Mouse (Mus musculus): ENCODE data around the gene Rusc1.

DNA sequence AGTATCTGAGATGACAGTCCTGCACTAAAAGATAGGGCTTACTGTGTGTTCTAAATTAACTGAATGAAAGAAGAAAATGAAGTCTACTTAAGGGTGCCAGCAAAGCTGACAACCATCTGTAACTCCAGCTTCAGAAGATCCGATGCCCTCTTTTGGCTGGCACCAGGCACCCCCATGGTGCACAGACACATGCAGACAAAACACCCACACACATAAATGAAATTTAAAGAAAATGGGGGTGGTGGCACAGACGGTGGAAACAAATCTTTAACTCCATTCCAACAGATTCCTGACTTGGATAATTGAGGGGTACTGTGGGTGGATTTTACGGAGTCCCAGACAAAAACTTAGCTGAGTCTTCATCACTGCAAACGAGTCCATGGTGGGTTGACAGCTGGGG, 38.7 kb upstream of the Rusc1 start:
- TF ChIP-seq USF1 (IDR thresholded peaks at IDR 0.05; ENCODE audit: low read depth) (no peak), POLR2A (IDR thresholded peaks at IDR 0.05; ENCODE audit: insufficient read length, low read depth) (no peak), TCF12 (IDR thresholded peaks at IDR 0.05; ENCODE audit: insufficient read depth, poor library complexity, severe bottlenecking) (no peak), TCF3 (IDR thresholded peaks at IDR 0.05; ENCODE audit: insufficient read length, low read depth) (no peak), MYOG (IDR thresholded peaks at IDR 0.05; ENCODE audit: control insufficient read depth in 1 of 3, insufficient read depth in 1 of 3, insufficient read length in 2 of 3, low read depth in 2 of 3) (no peak), POLR2AphosphoS2 (IDR thresholded peaks at IDR 0.05; ENCODE audit: insufficient read length, low read depth) (no peak), E2F4 (IDR thresholded peaks at IDR 0.05; ENCODE audit: insufficient read depth) (no peak), CEBPB (IDR thresholded peaks at IDR 0.05; ENCODE audit: insufficient read depth, poor library complexity, severe bottlenecking) (no peak), REST (IDR thresholded peaks at IDR 0.05; ENCODE audit: insufficient read depth, insufficient read length) (no peak), SRF (IDR thresholded peaks at IDR 0.05; ENCODE audit: control insufficient read depth, insufficient read length, low read depth) (no peak), MYOD1 (IDR thresholded peaks at IDR 0.05; ENCODE audit: control insufficient read depth in 1 of 3, insufficient read length in 2 of 3, low read depth in 2 of 3) (no peak), MAX (IDR thresholded peaks at IDR 0.05; ENCODE audit: low read depth) (no peak)
